Mouse (Mus musculus) frontal cortex, postnatal 14 days (tissue): ENCODE data around the gene Peli2.

Source experiments
- DNase-seq, 2 experiments: peaks; one replicate each; pipeline ENCODE4 v3.0.0; 2022; ENCODE audit warnings: low spot score in 2 of 2

Gene Peli2

GRCm38 (mm10) chr14:48289602-48290599 lies 169.3 kb downstream of the Peli2 start:
- DNase-seq = no peak

GRCm38 (mm10) chr14:48293498-48293897 lies 172.9 kb downstream of the Peli2 start:
- DNase-seq = no peak

GRCm38 (mm10) chr14:48295410-48295809 lies 174.8 kb downstream of the Peli2 start:
- DNase-seq = no peak

- no peak for DNase-seq
These were observed 175.2 kb downstream of the Peli2 start for GRCm38 (mm10) chr14:48295815-48296271.

- DNase-seq = no peak
These were observed 176.2 kb downstream of the Peli2 start for GRCm38 (mm10) chr14:48296820-48297219.

GRCm38 (mm10) chr14:48302471-48303186 lies 182.0 kb downstream of the Peli2 start:
- DNase-seq = no peak

GRCm38 (mm10) chr14:48303235-48303634 lies 182.6 kb downstream of the Peli2 start:
- peak in 1 of 2 experiments; percentile 39 for DNase-seq

- no peak for DNase-seq
These were observed 183.2 kb downstream of the Peli2 start for GRCm38 (mm10) chr14:48303841-48304240.

- DNase-seq = no peak
These were observed 192.6 kb downstream of the Peli2 start for GRCm38 (mm10) chr14:48313234-48313633.

GRCm38 (mm10) chr14:48316396-48316795 lies 195.8 kb downstream of the Peli2 start:
- DNase-seq = no peak

GRCm38 (mm10) chr14:48323771-48324459 lies 203.3 kb downstream of the Peli2 start:
- DNase-seq = no peak

GRCm38 (mm10) chr14:48324460-48324850 lies 203.8 kb downstream of the Peli2 start:
- DNase-seq = no peak

GRCm38 (mm10) chr14:48327746-48328145 lies 207.1 kb downstream of the Peli2 start:
- DNase-seq = no peak

GRCm38 (mm10) chr14:48329716-48330365 lies 209.2 kb downstream of the Peli2 start:
- DNase-seq = no peak
